Mouse (Mus musculus) kidney, adult 8-10 months (tissue): ENCODE results near the gene Flt4.
A peak's percentile ranks its signal among the peaks of the same experiment; 100 is the strongest.
"Not testable (repeated sequence)": the region's sequence is repeated elsewhere in the genome, so short reads cannot be mapped to it uniquely, and the experiment has no call there.

ENCODE experiments used
- DNase-seq, 2 experiments: peaks; one replicate each; pipeline ENCODE4 v3.0.0; 2022

Gene Flt4

DNA sequence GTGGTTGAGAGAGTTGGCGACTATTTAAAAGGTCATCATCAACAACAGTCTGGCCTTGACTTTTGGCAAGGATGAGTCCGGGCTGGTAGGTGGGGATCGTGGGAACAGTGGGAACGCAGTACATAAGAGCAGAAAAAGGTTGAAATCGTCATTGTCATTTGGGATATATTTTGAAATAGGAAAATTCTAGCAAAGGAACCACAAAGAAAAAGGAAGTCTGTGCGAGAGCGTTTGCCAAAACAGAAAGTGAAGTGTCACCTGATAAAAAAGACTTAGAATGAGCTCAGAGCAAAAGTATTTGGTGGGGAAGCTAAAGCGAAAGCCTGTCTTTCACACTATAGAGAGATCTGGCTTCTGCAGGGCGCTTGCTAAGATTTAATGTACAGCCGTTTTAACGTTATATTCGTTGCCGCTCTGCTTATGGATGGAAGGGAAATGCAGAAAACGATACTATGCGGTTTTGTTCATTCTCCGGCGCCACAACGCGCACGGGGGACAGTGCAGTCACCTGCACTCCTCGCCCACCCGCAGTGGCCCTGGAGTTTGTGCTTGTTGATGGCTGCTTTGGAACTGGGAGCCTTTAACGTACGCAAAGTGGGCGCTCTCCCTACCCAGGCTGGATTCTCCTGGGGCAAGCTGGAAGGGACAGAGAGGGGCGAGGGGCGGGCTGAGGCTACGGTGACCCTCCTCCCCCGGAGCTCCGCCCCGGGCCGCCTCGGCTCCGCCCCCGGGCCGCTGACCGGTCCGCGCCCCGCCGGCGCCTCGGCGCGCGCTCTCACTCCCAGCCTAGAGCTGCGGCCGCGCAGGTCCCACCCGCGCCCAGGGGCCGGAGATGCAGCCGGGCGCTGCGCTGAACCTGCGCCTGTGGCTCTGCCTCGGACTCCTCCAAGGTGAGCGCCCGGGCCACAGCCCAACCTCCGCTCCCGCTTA, at the start of gene Flt4:
Gene Flt4, plus strand, starts transcription at position 326 of the 930 bp plus-strand sequence.
- DNase-seq, result peak in 1 of 2 experiments; percentile 17

DNA sequence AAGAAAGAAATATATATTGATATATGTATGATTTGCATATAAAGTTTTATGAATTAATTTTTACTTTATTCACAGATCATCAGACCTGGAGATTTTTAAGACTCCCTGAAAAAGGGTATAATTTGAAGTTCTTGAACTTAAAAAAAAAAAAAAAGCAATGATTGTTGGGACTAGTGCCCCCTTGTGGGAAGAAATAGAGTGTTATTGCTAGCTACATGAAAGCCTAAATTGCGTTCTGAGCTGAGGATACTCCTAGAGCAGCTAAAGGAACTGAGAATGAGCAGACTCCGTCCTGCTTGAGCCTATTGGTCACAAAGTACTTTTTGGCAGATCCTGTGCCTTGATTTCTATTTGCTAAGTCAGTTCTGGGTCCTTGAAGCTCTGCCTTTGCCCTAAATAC, 34.0 kb upstream of the Flt4 start:
- DNase-seq, result not testable (repeated sequence)

DNA sequence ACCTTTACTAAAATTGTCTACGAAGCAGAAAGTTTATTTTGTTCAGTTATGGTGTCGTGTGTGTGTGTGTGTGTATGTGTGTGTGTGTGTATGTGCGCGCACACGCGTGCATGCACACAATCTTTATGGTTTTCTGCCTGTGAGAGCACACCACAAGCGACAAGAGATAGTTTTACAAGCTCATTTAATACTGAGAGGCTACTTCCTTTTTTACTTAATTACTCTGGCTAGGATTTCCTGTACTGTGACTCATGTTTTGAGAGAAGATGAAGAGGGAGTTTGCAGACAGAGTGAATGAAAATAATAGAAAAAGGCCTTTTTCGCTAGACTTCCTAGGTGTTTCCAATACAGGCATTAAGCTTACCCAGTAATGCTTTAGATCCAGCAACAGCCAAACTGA, 28.6 kb upstream of the Flt4 start:
- not testable (repeated sequence) for DNase-seq

DNA sequence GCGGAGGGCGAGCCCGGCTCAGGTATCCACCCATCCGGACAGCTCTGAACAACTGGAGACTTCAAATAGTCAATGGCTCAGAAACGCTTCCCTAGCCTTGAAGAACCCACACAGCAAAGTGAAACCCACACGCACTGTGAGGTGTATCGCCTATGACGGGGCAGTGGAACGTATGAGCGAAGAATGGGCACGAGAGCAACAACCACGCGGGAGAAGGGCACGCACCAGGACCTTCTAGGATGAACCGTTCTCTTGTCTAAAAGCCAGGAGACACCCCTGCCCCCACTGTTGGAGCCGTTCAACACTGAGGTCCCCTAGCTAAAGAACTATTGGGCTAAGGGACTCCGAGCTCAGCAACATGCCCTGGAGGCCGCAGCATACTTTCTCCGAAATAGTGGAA, 18.9 kb upstream of the Flt4 start:
- DNase-seq, result no peak

DNA sequence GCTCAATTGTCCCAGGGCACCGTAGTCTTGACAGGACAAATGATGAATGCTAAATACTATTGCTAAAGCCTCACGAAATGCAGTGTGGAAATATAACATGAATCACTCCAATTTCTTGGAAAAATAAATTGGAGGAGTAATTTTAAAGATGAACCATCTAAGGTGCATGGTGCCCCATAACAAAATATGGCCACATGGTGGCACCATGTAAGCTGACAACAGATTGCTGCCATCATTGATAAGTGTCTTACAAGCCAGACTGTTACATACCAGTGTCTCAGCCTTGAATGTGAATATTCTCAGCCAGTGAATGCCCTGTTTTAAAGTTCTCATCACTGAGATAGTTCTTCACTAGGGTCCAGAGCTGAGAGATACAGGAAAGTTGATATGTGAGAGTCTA, 11.9 kb upstream of the Flt4 start:
- DNase-seq, result not testable (repeated sequence)

DNA sequence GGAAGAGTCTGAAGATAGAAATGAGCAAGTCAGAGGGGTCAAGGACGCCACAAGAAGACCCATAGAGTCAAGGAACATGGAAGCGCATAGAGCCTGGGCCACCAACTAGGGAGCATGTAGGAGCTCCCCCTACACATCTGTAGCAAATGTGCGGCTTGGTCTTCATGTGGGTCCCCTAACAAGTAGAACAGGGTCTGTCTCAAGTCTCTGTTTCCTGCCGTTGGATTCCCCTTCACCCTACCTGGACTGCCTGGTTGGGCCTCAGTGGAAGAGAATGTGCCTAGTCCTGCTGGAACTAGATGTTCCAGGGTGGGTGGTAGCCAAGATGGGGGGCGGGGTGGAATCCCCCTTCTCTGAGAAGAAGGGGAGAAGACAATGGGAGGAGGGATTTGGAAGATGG, 757 bp upstream of the Flt4 start:
- DNase-seq, result not testable (repeated sequence)

DNA sequence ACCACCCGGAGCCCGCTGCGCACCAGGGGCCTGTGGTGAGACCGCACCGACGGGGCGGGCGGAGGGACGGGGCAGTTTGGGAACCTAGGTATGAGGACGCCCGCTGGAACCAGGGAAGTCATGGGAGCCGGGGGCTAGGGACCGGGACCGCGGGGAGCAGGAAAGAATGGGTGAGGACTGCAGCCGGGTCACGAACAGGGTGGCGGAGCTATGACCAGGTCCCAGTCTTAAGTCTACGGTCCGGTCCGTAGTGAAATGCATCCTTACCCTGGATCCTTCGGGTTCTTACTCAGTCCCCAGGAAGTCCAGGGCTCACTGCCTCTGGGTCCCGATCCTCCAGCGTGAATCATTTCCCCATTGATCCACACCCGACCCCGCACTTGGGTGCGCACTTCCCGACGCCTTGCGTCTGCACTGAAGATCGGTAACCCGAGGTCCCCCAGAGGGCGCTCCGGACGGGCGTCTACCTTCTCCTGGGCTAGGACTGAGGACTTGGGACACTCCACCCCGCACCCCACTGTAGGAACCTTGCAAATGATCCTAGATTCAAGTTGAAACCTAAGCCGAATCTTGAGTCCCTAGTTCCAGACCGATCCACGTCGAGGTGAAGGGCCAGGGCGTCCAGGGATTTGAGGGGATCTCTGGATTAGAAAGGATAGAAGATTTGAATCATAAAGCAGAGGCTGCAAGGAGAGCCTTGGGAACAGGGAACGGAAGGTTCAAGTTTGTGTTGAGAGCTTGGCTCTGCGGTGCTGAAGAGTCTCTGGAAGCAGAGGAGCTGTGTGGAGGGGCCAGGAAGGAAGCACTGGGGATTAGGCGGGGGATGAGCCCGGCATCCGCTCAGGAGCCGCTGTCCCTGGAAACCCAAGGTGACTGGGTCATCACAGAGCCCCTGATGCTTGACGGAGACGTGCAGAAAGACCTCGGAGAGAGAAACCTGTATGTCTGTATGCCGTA, 1.1 kb downstream of the Flt4 start:
- DNase-seq, result peak in 1 of 2 experiments; percentile 41

DNA sequence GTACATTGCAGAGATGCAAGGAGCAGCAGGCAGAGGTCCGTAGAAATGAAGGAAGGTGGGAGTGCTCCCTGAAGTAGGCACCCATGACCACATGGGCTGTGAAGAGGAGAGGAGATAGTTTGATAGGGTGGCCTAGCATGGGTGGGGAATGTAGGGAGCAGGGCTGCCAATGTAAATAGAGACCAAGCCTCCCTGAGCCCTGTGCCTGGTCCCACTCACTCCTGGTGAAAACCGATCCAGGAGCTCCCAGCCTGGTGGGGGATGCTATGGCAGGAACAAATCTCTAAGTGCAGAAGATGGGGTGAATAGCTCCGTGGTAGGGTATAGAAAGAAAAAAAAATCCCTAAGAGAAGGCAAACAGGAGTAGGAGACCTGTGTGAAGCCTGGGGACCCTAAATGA, 2.3 kb downstream of the Flt4 start:
- DNase-seq, result not testable (repeated sequence)

DNA sequence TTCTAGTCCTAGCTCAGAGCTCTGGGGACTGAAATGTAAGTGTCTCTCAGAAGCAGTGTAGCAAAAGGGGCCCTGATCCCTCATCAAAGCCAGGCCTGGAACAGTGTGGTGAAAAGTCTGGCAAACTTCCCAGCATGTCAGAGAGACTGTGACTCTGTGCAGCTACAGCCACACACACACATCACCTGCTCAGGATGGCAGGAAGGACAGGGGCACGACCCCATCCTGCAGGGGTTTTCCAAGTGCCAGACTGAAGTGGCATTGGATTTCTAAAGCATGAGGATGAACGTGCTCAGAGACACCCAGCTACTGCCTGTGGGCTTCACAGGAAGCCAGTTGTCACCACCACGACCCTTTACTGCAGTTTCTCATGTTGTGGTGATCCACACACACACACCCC, 3.1 kb downstream of the Flt4 start:
- no peak for DNase-seq

DNA sequence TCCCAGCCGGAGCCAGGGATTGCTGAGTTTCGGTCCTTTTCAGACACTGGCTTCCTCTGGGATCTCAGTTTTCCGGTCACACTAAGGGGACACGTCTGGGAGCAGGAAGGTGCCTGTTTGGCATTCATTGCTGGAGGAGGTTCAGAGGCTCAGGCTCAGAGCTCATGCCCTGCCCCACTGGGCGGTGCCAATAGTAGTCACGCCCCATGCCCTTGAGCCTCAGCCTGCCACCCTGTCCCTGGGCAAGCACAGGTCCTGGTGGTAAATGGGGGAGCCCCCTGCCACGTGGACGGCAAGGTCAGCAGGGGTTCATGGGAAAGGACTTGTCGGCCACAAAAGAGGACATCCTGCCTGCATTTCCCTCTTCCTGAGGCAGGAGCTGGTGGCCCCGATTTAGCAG, 4.3 kb downstream of the Flt4 start:
- DNase-seq, result peak; percentile 58 to 62

DNA sequence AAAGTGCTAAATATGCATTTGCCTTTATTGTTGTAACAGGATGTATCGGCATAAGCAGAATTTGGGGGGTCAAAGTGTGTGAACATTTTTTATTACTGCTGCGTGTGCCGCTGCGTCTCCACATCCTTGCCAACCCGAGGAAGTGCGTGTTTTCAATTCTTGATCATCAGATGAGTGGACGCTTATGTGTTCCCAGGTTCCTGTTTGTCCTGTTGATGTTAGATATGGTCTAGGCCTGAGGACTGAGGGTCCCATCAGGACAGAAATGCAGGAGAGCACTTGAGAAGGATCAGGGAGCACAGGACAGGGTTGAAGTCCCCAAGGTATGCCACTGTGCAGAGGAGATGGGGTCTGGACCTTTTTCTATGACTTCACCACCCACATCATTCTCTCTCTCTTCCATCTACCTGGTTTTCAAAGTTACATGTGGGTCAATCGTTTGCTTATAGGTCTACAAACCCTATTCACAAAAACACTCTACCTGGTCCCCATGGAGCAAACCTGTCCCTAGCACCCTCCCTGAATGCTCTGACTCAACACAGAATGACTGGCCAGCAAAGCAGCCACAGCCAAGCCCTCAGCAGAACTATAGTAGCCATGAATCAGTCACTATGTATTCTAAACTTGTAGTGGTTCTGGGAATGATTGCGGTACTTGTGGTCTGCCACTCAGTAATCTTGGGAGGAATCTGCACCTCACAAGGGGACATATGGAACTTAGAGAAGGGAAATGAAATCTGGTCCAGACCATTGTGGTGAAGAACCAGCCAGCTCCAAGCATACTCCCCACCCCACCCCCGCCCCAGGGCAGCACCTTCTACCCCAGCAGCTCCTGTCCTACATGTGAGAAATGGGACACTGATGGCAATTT, 7.0 kb downstream of the Flt4 start:
- DNase-seq, result no peak

DNA sequence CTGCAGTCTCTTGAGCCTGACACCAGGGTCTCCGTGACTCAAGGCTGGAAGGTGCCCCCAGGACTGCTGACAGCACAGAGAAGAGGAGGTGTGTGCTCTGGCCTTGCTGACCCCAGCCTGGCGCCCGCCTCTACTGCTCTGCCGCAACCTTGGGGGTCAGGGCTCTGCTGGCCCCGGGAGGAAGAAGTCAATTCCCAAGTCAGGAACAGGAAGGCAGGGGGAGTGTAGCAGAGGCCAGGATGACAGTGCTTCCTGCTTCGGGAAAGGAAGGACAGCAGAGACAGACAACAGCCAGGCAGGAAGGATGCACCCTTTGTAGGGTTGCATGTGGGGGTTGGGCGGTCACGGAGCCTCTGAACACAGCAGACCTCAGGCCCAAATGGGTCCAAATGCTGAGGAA, 9.4 kb downstream of the Flt4 start:
- no peak for DNase-seq

DNA sequence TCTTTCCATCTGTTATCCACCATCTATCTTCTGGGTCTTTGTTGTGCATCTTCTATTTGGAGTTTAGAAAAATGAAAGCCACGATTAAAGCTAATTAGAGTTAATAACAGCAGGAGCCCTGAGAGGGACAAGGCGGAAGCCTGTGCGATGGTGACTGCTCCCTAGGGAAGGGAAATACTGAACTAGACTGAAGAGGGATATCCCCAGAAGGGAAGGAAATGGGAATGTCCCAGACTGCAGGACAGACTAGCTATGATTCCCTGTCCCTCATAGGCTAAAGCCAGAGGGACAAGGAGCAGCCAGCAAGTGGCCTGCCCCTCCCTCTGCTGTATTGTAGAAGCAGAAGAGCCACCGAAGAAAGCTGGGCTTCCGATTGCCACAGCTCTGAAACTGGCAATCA, 12.9 kb downstream of the Flt4 start:
- DNase-seq, result peak in 1 of 2 experiments; percentile 22

DNA sequence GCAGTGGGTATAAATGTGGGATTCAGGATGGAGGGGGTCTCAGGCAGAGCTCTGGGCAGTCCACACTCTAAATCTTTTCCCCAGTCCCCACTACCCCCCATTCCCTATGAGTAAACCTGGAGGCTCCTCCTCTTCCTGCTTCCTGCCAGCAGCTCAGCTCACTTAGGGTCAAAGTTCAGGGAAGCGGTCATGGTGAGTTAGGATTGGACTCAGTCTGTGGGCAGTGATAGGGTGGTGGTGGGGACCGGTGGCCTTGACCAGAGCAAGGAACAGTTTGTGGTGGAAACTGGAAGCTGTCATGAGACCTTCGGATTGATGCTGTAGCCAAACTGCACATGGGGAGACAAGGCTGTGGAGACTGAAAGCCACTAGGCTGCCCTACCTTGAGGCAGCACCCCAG, 15.1 kb downstream of the Flt4 start:
- DNase-seq, result no peak

DNA sequence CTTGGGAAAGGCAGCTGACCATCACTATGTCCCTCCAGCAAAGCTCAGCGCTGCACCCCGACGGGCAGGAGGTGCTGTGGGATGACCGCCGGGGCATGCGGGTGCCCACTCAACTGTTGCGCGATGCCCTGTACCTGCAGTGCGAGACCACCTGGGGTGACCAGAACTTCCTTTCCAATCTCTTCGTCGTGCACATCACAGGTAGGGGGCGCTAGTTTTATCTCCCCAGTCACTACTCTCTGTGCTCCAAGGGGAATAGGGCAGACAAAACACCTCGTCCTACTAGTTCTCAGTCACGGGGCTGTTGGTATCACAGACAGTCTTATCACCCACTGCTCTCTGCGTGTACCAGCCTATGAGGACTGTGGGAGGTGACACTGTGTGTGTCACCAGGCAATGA, 16.8 kb downstream of the Flt4 start:
- DNase-seq, result no peak

DNA sequence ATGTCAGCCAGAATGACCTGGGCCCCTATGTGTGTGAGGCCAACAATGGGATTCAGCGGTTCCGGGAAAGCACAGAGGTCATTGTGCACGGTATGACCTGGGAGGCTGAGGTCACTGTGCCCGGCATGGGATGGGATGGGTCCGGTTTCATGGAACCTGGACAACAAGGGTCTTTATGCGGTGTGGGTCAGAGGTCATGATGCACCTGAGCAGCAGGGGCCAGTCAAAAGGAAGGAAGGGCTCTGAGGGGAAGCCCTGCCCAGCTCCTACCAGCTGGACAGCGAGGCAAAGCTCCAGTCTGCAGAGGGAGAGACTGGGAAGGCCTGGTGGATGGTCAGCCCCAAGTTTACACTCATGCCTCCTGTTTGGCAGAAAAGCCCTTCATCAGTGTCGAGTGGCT, 17.7 kb downstream of the Flt4 start:
- DNase-seq, result no peak

DNA sequence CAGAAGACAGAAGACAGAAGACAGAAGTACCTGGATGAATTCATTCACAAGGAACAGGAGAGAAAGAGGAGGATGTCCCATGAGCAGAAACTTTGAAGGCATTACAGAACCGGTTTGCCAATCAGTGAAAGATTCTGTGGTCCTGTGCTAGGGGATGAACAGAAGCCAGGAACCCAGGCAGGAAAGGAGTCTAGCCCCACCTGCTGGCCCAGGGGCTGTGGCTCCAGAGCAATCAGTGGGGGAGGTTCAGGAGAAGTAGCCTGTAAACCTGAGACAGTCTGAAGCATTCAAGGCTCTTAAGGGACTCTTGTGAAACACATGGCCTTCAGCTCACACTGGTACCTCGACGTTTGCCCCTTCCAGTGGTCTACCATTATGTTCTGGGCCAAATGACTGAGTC, 22.1 kb downstream of the Flt4 start:
- DNase-seq, result peak in 1 of 2 experiments; percentile 19

DNA sequence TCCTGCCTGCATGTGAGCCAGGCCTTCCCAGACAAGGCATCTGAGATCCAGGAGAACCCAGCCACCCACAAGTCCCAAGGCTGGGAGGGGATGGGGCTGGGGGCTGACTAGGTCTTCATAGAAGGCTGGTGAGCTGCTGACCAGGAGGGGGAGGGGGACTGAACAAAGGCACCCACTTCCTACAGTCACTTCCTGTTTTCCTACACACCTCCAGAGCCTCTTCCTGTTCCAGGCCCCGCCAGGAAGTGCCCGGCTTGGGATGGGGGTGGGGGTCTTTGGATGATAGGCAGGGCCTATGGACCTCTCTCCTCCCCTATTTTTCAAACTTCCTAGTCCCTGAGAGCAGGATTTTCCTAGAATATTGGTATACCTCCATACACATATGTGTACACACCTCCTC, 23.2 kb downstream of the Flt4 start:
- peak; percentile 32 to 38 for DNase-seq

DNA sequence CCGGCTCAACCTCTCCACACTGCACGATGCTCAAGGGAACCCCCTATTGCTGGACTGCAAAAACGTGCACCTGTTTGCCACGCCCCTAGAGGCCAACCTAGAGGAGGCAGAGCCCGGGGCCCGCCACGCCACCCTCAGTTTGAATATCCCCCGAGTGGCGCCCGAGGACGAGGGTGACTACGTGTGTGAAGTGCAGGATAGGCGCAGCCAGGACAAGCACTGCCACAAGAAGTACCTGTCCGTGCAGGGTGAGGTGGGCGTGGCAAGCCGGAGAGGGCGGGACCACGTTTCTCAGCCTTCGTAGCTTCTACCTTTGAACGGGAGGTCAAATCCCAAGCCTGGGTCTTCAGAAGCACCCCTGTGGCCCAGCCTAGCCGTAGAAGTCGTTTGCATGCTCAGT, 25.0 kb downstream of the Flt4 start:
- DNase-seq, result peak in 1 of 2 experiments; percentile 28

DNA sequence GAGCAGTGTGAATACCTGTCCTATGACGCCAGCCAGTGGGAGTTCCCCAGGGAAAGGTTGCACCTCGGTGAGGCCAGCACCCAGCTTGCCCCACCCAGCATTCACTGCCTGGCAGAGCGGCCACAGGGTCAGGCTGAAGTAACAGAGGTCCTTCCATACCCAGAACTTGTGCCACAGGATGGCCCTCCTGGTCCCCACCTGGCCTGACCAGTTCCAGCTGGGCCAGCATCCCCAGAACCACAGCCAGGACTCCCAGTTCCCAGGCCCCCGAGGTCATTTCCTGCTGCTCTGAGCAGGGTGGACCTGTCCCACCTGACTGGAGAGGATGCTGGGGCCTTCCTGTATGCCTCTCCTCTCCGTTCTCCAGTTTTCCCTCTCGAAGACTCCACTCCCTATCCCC, 26.6 kb downstream of the Flt4 start:
- DNase-seq, result no peak

DNA sequence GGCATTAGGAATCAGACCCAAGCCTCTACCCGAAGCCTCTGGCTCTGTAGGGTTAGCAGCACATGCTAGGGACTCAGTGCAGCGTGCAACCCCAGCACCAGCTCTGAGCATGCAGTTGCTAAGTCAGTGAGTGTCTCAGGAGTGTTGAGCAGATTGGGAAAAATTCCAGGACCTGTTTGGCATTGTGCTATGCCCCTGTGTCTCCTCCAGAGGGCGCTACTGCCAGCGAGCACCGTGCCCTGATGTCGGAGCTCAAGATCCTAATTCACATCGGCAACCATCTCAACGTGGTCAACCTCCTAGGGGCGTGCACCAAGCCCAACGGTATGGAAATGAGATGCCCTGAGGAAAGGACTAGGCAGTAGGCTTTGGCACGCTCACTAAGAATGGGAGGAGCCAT, 27.4 kb downstream of the Flt4 start:
- no peak for DNase-seq

DNA sequence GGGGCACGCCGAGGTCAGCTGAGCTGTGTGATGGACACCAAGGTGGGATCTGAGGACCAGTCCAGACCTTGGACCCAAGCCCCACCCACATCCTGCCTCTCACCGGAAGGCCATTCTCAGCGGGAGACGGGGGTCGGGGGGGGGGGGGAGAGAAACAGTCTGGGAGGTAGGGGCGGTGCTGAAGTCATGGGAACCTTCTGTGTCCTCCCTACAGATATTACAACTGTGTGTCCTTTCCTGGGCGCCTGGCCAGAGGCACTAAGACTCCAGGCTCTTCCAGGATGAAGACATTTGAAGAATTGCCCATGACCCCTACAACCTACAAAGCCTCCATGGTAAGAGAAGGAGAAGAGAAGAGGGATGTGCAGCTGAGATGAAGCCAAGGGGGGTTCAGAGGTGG, 36.6 kb downstream of the Flt4 start:
- no peak for DNase-seq
